Mouse (Mus musculus): ENCODE measurements around the gene Gm9857.

GRCm38 (mm10) chr3:108902038-108902437 lies 38.2 kb downstream of the Gm9857 start:
- TF ChIP-seq CTCF (IDR thresholded peaks at IDR 0.05; ENCODE audit: low read depth, low read length): no peak
- no peak for TF ChIP-seq GATA1 (IDR thresholded peaks at IDR 0.05; ENCODE audit: borderline replicate concordance, low read length)
